Mouse (Mus musculus): ENCODE results near the gene U2af1.

DNA sequence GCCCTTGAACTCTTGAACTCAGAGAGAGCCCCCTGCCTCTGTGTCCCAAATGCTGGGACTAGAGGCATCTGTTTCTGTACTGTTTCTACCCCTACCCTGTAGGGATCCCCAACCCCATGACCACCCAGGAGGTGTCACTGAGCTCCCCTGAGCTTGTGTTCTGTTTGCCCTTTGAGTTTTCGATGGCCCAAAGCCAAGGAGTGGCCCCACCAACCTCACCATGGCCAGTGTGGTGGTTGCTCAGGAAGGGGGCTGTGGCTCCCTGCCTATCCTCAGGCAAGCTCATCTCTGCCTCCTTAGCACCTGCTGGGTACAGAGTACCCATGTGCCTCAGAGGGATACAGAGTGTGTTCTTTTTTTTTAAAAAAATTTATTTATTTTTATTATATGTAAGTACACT is 36.3 kb upstream of the U2af1 start:
- no peak for TF ChIP-seq TCF3 (IDR thresholded peaks at IDR 0.05; ENCODE audit: insufficient read length, low read depth)
- no peak for TF ChIP-seq POLR2A (IDR thresholded peaks at IDR 0.05; ENCODE audit: insufficient read length, low read depth)
- no peak for TF ChIP-seq TCF12 (IDR thresholded peaks at IDR 0.05; ENCODE audit: insufficient read depth, poor library complexity, severe bottlenecking)
- no peak for TF ChIP-seq MYOD1 (IDR thresholded peaks at IDR 0.05; ENCODE audit: control insufficient read depth in 1 of 3, insufficient read length in 2 of 3, low read depth in 2 of 3)
- TF ChIP-seq USF1 (IDR thresholded peaks at IDR 0.05; ENCODE audit: low read depth): no peak
- no peak for TF ChIP-seq MYOG (IDR thresholded peaks at IDR 0.05; ENCODE audit: control insufficient read depth in 1 of 3, insufficient read depth in 1 of 3, insufficient read length in 2 of 3, low read depth in 2 of 3)
